Mouse (Mus musculus) midbrain, embryonic 12.5 days (tissue): ENCODE results near the gene Tcl1b2. TPM values are rescaled to one million over a fixed set of nuclear protein-coding genes. Genes with fewer than 3 reads are reported as not detected.

Experiments
- ATAC-seq: fragments of 200-750 bp; cut with Nextera tagmentation; 2 replicates; pipeline ENCODE4 v1.8.0; 2017; ENCODE audit warnings: low read depth, moderate TSS enrichment, moderate library complexity; ENCODE audit not compliant: low FRiP score
- H3K27ac ChIP-seq: fragments of 300-500 bp; sonication (generic); replicated peaks from 2 replicates; pipeline ENCODE4 v1.5.1; 2016; ENCODE audit warnings: mild to moderate bottlenecking
- H3K27me3 ChIP-seq: fragments of 300-500 bp; sonication (generic); 2 replicates; pipeline ENCODE4 v1.6.1; 2016; ENCODE audit warnings: mild to moderate bottlenecking
- H3K36me3 ChIP-seq: fragments of 300-500 bp; sonication (generic); 2 replicates; pipeline ENCODE4 v1.6.1; 2016
- H3K4me1 ChIP-seq: fragments of 300-500 bp; sonication (generic); 2 replicates; pipeline ENCODE4 v1.6.1; 2016
- H3K4me2 ChIP-seq: fragments of 300-500 bp; sonication (generic); replicated peaks from 2 replicates; pipeline ENCODE4 v1.6.1; 2016; ENCODE audit warnings: mild to moderate bottlenecking, moderate library complexity
- H3K4me3 ChIP-seq: fragments of 300-500 bp; sonication (generic); 2 replicates; pipeline ENCODE4 v1.5.1; 2016; ENCODE audit warnings: mild to moderate bottlenecking
- H3K9ac ChIP-seq: fragments of 300-500 bp; sonication (generic); replicated peaks from 2 replicates; pipeline ENCODE4 v1.6.1; 2016; ENCODE audit warnings: mild to moderate bottlenecking, moderate library complexity
- H3K9me3 ChIP-seq: fragments of 300-500 bp; sonication (generic); 2 replicates; pipeline ENCODE4 v1.6.1; 2016; ENCODE audit warnings: mild to moderate bottlenecking
- WGBS: fragments of 180-500 bp; shearing (Covaris S2); methylation state at CpG from one replicate; pipeline ENCODE4 v1.1.7; 2016; 5-methylcytosine and 5-hydroxymethylcytosine counted together
- polyA plus RNA-seq: library from polyadenylated mRNA; unstranded; fragments of >200 nt; fragmentation: Nextera tagmentation; extraction: Ambion mirVana; gene quantifications from 2 replicates; pipeline ENCODE4 v1.2.1, GENCODE M21; 2016

Tcl1b2 gene
- polyA plus RNA-seq: not detected in 2 replicates

DNA sequence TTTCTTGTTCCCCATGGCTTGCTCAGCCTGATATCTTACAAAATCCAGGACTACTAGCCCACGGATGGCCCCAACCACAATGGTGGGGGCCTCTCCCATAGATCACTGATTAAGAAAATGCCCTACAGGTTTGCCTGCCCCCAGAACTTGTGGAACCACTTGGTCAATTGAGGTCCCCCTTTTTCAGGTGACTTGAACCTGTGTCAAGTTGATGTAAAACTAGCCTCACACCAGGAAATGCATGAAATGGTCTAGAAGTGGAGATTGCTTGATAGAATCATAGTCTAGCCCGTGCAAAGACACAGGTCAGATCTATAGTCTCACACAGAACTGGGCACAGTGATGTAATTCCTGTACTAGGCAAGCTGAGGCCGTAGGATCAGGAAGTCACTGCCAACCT, at the start of gene Tcl1b2:
TSS of gene Tcl1b2 (plus strand) at position 301 of the 400 bp plus-strand sequence.
- Histone ChIP-seq H3K27me3 (no peaks in the 10 kb centered on the region), H3K4me2 (no peak within 1 kb of the TSS), H3K27ac (no peak within 1 kb of the TSS), H3K36me3 (no peaks in the 10 kb centered on the region), H3K9me3 (0 out of 2 replicates have a peak, but pooled peaks cover under 1% of the 10 kb centered on the region), H3K9ac (no peak within 1 kb of the TSS), H3K4me3 (no peak within 1 kb of the TSS), H3K4me1 (no peaks in the 10 kb centered on the region)
- no peak for ATAC-seq
- 85% methylated on average over 3 of the region's 3 CpGs for WGBS

DNA sequence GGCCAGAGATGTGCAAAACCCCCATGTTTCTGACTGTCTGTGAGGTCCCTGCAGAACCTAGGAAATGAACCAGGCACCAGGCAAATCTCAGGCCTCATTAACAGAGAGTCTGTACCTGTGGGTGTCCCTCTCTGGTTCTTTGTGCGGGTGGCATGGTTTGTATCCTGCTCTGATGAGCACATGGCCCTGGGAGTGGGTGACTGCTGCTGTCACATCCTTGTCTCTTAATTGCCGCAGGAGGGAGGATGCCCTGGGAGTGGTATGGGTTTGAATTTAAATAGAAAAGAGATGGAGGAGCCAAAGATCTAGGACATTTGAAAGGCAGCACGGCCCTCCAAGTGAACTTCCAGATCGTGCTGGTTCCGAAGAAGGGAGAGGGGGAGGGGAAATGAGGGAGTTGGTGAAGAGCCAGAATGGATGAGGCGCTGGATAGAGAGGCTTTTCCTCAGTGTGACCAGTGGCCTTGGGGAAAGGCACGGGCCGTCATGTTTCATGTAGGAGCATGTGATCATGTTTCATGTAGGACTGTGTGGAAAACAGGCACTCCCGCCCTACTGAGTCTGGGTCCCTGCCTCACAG, 46.3 kb upstream of the Tcl1b2 start:
- Histone ChIP-seq H3K27ac (no peak overlapping the region), H3K4me1 (peaks cover 10% of the 10 kb centered on the region), H3K27me3 (peaks cover 28% of the 10 kb centered on the region), H3K36me3 (no peaks in the 10 kb centered on the region), H3K9me3 (no peaks in the 10 kb centered on the region), H3K9ac (no peak overlapping the region), H3K4me2 (no peak overlapping the region), H3K4me3 (no peak overlapping the region)
- no peak for ATAC-seq
- 54% methylated on average over 9 of the region's 9 CpGs for WGBS

DNA sequence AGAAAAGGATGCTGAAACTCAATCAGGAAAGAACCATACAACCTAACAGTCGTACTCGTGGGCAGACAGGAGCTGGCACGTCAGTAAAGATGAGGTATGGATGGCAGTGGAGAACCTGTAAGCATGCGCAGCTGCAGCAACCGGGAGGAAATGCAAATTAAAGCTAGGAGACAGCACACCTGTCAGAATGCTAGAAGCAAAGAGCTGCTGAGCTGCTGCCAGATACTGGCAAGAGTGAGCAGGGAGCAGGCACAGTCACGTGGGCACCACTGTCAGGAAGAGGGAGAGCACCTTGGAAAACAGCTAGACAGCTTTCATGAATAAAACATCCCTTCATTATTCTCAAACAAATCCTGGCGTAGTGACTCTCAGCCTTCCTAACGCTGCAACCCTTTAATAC, 42.9 kb upstream of the Tcl1b2 start:
- no peak overlapping the region for H3K9ac ChIP-seq
- 40% methylated on average over 8 of the region's 8 CpGs for WGBS
- 0 out of 2 replicates have a peak overlapping the region, but pooled peaks have one; percentile 2 for H3K4me2 ChIP-seq

DNA sequence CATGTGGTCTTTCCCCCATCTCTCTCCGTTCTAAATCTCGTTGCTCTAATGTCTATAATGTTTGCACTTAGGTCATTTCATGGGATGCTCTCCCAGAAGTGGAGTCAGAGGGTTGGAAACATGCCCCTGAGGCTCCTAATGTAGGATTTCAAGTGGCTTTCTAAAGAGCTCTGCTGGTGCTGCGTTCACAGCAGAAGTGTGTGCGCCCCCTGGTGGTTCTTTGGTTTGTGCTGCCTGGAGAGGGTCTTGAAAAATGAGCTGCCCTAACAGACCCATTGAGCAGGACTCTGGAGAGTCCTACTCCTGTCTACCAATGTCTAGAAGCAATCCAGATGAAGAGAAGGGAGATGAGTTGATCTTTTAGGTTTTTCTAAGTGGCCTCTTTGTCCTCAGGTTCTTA, 41.8 kb upstream of the Tcl1b2 start:
- Histone ChIP-seq H3K9ac (no peak overlapping the region), H3K27ac (no peak overlapping the region), H3K4me1 (peaks cover 10% of the 10 kb centered on the region), H3K36me3 (no peaks in the 10 kb centered on the region), H3K4me3 (no peak overlapping the region), H3K9me3 (no peaks in the 10 kb centered on the region), H3K4me2 (no peak overlapping the region), H3K27me3 (peaks cover 27% of the 10 kb centered on the region)
- WGBS: 5% methylated on average over 4 of the region's 4 CpGs
- 0 out of 2 replicates have a peak, but pooled peaks have one; percentile 38 for ATAC-seq

More for the DNA sequence above, 42.9 kb upstream of the Tcl1b2 start:
- H3K4me1 ChIP-seq: peaks cover 10% of the 10 kb centered on the region
- peaks cover 32% of the 10 kb centered on the region for H3K27me3 ChIP-seq
- H3K4me3 ChIP-seq: no peak overlapping the region
- peak; percentile 58 for ATAC-seq
- H3K9me3 ChIP-seq: no peaks in the 10 kb centered on the region
- no peaks in the 10 kb centered on the region for H3K36me3 ChIP-seq
- H3K27ac ChIP-seq: no peak overlapping the region

DNA sequence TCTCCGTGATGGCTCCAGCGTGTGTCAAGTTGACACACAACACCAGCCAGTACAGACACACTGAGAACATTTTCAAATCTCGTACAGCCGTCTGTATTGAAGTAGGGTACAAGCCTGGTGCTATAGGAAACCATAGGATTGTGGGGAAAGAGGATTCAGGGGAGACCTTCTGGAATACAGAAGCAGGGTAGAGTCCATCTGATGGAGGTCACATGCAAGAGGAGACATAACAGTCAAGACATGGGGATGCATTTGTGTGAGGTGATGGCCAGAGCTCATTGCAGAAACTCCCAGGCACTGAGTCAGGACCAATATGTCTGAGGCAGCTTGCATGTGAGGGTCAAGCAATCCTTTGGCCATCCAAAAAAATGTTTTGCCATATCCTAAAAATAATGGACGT, 40.5 kb upstream of the Tcl1b2 start:
- no peaks in the 10 kb centered on the region for H3K36me3 ChIP-seq
- H3K27me3 ChIP-seq: peaks cover 18% of the 10 kb centered on the region
- no peak for ATAC-seq
- H3K4me3 ChIP-seq: no peak overlapping the region
- H3K9ac ChIP-seq: no peak overlapping the region
- 81% methylated on average over 5 of the region's 5 CpGs for WGBS
- H3K27ac ChIP-seq: no peak overlapping the region
- H3K4me1 ChIP-seq: peaks cover 10% of the 10 kb centered on the region
- H3K4me2 ChIP-seq: no peak overlapping the region
- H3K9me3 ChIP-seq: no peaks in the 10 kb centered on the region

DNA sequence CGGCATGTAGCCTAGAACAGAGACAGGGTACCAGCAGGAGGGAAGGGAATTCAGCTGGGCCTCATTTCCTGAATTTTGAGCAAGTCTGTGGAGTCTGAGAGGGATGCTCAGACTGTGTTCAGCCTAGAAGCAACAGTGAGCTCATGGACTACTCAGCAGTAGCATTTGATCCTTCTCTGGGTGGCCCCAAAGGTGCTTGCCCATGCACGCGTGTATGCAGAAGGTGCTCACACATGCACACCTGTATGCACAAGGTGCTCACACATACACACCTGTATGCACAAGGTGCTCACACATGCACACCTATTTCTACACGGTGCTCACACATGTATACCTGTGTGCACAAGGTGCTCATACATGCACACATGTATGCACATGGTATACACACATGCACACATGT, 37.0 kb upstream of the Tcl1b2 start:
- Histone ChIP-seq H3K9me3 (no peaks in the 10 kb centered on the region), H3K36me3 (no peaks in the 10 kb centered on the region), H3K4me2 (no peak overlapping the region), H3K9ac (no peak overlapping the region), H3K4me1 (0 out of 2 replicates have a peak, but pooled peaks cover 6% of the 10 kb centered on the region), H3K27ac (no peak overlapping the region), H3K4me3 (no peak overlapping the region), H3K27me3 (peaks cover 4% of the 10 kb centered on the region)
- ATAC-seq: no peak
- 92% methylated on average over 4 of the region's 4 CpGs for WGBS

DNA sequence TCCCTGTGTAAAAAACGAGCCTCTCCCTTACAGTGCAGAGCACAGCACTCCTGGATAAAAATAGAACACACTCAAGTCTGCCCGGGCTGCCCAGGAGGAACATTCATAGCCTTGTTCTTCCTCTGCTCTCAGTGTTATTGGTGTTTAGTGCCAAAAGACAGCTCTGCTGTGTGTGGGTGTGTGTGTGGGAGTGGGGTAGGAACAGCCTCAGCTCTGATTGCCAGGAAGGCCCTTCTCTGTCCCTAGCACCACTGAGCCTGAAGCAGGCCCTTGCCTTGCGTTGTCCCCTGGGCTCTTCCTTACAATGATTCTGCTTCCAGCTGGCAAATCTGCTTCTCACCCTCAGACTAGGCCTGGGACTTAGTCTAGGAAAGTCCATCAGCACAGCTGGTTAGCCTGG, 36.4 kb upstream of the Tcl1b2 start:
- 82% methylated on average over 3 of the region's 3 CpGs for WGBS
- ATAC-seq: no peak
- H3K4me3 ChIP-seq: no peak overlapping the region

DNA sequence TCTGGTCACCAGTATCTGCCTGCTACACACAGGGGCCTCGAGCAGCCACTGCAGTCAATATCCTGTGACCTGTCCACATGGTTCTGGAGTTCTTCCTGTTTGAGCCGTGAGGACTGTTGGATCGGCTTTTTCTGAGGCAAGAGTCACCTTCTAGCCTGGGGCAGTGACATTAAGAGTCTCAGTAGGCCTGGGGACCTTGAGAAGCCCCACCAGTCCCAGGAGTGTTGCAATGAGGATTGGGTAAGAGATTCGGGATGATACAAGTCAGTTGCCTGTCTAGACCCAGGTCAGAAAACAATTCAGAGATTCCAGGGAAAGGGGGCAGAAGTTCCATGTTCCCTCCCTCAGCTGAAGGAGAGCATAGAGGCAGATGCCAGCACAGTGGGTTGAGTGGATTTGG, 36.0 kb upstream of the Tcl1b2 start:
- no peaks in the 10 kb centered on the region for H3K9me3 ChIP-seq
- H3K4me2 ChIP-seq: no peak overlapping the region
- 0 out of 2 replicates have a peak, but pooled peaks cover 6% of the 10 kb centered on the region for H3K4me1 ChIP-seq
- H3K27me3 ChIP-seq: peaks cover 4% of the 10 kb centered on the region
- no peak overlapping the region for H3K4me3 ChIP-seq
- WGBS: 76% methylated on average over 4 of the region's 4 CpGs
- H3K36me3 ChIP-seq: no peaks in the 10 kb centered on the region
- no peak overlapping the region for H3K27ac ChIP-seq
- no peak for ATAC-seq
- H3K9ac ChIP-seq: no peak overlapping the region

More for the DNA sequence above, 36.4 kb upstream of the Tcl1b2 start:
- H3K9me3 ChIP-seq: no peaks in the 10 kb centered on the region
- H3K4me2 ChIP-seq: no peak overlapping the region
- H3K27ac ChIP-seq: no peak overlapping the region
- 0 out of 2 replicates have a peak, but pooled peaks cover 6% of the 10 kb centered on the region for H3K4me1 ChIP-seq
- no peak overlapping the region for H3K9ac ChIP-seq
- no peaks in the 10 kb centered on the region for H3K36me3 ChIP-seq
- peaks cover 4% of the 10 kb centered on the region for H3K27me3 ChIP-seq

DNA sequence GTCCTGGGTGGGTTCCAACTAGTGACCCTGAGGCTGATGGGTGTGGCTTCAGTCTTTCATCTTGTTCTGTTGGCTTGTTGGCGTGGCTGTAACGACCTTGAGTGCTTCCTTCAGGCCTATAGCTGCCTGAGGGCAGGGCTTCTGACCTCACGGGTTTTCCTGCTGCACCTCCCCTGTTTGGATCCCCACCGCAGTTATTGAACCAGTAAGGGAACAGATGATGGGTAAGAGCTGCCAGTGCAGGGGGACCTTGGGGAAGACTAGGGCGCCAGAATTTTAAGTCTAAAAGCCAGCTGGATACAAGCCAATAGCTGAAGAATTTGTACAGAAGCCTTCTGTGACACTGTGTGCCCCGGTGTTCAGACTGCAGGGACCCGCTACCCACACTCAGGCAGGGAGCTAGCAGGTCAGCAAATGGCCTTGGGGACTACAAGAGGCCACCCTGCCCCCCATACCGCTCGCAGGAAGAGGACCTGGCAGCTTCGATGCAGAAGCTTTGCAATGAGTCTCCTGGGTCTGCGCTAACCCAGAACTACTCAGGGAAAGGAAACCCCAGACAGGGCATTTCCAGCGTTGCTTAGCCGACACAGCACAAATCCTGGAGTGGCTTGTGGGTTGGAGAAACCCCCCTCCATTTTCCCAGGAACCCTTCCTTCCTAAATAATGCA, 33.4 kb upstream of the Tcl1b2 start:
- H3K4me2 ChIP-seq: no peak overlapping the region
- peak overlapping the region; percentile 27 for H3K27ac ChIP-seq
- H3K4me1 ChIP-seq: 0 out of 2 replicates have a peak, but pooled peaks cover 6% of the 10 kb centered on the region
- H3K4me3 ChIP-seq: no peak overlapping the region
- no peaks in the 10 kb centered on the region for H3K9me3 ChIP-seq
- H3K9ac ChIP-seq: no peak overlapping the region
- no peaks in the 10 kb centered on the region; the same call in 1 of the 2 replicates for H3K27me3 ChIP-seq
- ATAC-seq: no peak
- no peaks in the 10 kb centered on the region for H3K36me3 ChIP-seq
- 60% methylated on average over 13 of the region's 13 CpGs for WGBS

DNA sequence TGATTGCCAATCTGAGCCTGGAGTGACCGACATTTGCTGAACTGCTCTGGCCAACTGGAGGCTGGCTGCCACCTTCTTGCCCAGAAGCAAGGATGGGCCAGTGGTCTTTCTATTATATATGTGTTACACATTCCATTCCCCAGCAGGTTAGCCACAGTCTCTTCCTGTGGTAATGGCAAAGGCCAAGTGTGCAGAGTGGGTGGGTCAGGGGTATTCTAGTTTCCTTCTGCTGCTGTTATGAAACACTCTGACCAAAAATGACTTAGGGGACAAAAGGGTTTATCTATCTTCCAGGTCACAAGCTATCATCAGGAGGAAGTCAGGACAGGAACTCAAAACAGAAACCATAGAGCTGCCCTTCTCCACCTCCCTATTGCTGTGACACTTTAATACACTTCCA, 29.2 kb upstream of the Tcl1b2 start:
- 83% methylated on average over 1 of the region's 1 CpGs for WGBS
- H3K27ac ChIP-seq: no peak overlapping the region
- 0 out of 2 replicates have a peak, but pooled peaks cover 6% of the 10 kb centered on the region for H3K4me1 ChIP-seq
- no peak overlapping the region for H3K9ac ChIP-seq
- no peak for ATAC-seq
- H3K36me3 ChIP-seq: no peaks in the 10 kb centered on the region
- no peak overlapping the region for H3K4me3 ChIP-seq
- H3K4me2 ChIP-seq: no peak overlapping the region
- no peaks in the 10 kb centered on the region for H3K9me3 ChIP-seq
- no peaks in the 10 kb centered on the region for H3K27me3 ChIP-seq

DNA sequence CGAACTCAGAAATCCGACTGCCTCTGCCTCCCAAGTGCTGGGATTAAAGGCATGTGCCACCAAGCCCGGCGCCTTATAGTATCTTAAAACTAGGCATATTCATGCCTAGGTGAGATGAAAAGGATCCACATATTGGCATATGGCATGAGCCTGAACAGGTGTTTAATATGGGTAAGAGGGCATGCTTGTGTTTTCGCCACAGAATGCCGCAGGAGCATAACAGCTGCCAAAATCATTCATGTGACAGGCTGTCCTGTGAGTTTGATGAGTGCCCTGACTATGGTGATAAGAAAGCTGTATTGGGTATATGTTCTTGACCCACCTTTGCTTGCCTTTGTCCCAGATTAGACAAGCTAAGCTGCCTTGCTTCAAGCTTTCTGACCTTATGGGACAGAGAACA, 20.5 kb upstream of the Tcl1b2 start:
- no peaks in the 10 kb centered on the region for H3K4me1 ChIP-seq
- H3K27ac ChIP-seq: no peak overlapping the region
- no peak overlapping the region for H3K4me3 ChIP-seq
- H3K4me2 ChIP-seq: no peak overlapping the region
- H3K9me3 ChIP-seq: no peaks in the 10 kb centered on the region
- ATAC-seq: no peak
- 91% methylated on average over 6 of the region's 6 CpGs for WGBS
- H3K27me3 ChIP-seq: no peaks in the 10 kb centered on the region
- H3K36me3 ChIP-seq: no peaks in the 10 kb centered on the region
- no peak overlapping the region for H3K9ac ChIP-seq

DNA sequence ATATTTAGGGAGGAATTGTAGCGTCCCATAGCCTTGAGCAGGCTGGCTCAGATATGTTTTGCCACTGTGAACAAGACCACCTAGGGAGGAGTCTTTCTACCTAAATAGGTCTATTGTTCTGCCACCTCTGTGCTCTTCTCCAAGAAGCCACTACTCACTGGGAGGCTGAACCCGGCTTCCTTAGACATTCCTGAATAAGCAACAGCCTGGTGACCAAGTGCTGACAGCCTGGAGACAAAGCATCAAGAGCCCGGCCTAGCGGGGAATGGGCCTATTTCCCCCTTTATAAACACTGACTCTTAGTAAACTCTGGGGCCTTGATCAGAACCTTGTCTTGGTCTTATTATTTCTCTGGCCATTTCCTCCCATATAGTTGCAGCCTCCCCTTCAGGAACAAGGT, 19.3 kb upstream of the Tcl1b2 start:
- Histone ChIP-seq H3K36me3 (no peaks in the 10 kb centered on the region), H3K4me2 (no peak overlapping the region), H3K9me3 (no peaks in the 10 kb centered on the region), H3K27ac (no peak overlapping the region), H3K4me3 (no peak overlapping the region), H3K4me1 (no peaks in the 10 kb centered on the region), H3K9ac (no peak overlapping the region), H3K27me3 (no peaks in the 10 kb centered on the region)
- WGBS: 35% methylated on average over 4 of the region's 4 CpGs
- no peak for ATAC-seq
